Mouse (Mus musculus) MEL (cell line): ENCODE results near the gene Wdfy3.

Experiments used
- BHLHE40 ChIP-seq: IDR thresholded peaks from 2 replicates; pipeline ENCODE4 v1.6.1; 2012; ENCODE audit warnings: low read depth, mild to moderate bottlenecking, inconsistent platforms, low read length, improper control_type of control experiment, borderline replicate concordance
- CTCF ChIP-seq, 3 experiments: IDR thresholded peaks in 2 of 3; conservative IDR thresholded peaks in 1 of 3; 2 replicates each; pipeline ENCODE4 v1.5.1; 2011 to 2012; ENCODE audit warnings: low read length in 3 of 3, low read depth in 2 of 3, mild to moderate bottlenecking in 2 of 3, improper control_type of control experiment in 1 of 3, inconsistent platforms in 1 of 3, mixed read lengths in 1 of 3, moderate library complexity in 1 of 3; ENCODE audit not compliant: control insufficient read depth in 1 of 3, insufficient read depth in 1 of 3, poor library complexity in 1 of 3, severe bottlenecking in 1 of 3
- MEF2A ChIP-seq: IDR thresholded peaks from 2 replicates; pipeline ENCODE4 v1.6.1; 2014; ENCODE audit warnings: low read depth, mild to moderate bottlenecking, inconsistent platforms, low read length, improper control_type of control experiment; ENCODE audit not compliant: poor library complexity, insufficient replicate concordance, severe bottlenecking; ENCODE audit errors: extremely low read depth
- TAL1 ChIP-seq: IDR thresholded peaks from 2 replicates; pipeline ENCODE4 v1.6.1; 2012; ENCODE audit warnings: mild to moderate bottlenecking, inconsistent platforms, low read length, moderate library complexity, mixed read lengths
- TCF12 ChIP-seq: IDR thresholded peaks from 2 replicates; pipeline ENCODE4 v1.6.1; 2014; ENCODE audit warnings: low read depth, mild to moderate bottlenecking, inconsistent platforms, low read length, improper control_type of control experiment, moderate library complexity
- USF2 ChIP-seq, 2 experiments: IDR thresholded peaks; 2 replicates each; pipeline ENCODE4 v1.6.1; 2011 to 2012; ENCODE audit warnings: improper control_type of control experiment in 2 of 2, low read length in 2 of 2, borderline replicate concordance in 1 of 2, inconsistent platforms in 1 of 2, low read depth in 1 of 2, mild to moderate bottlenecking in 1 of 2; ENCODE audit not compliant: insufficient read depth in 1 of 2

- no peak for TF ChIP-seq TAL1
- no peak for TF ChIP-seq CTCF (IDR thresholded peaks at IDR 0.05 in 2 of 3, conservative IDR thresholded peaks at IDR 0.05 in 1 of 3; ENCODE audit: control insufficient read depth in 1 of 3, insufficient read depth in 1 of 3, low read depth in 2 of 3, low read length in 3 of 3, poor library complexity in 1 of 3, severe bottlenecking in 1 of 3)
- TF ChIP-seq USF2 (IDR thresholded peaks at IDR 0.05; ENCODE audit: borderline replicate concordance in 1 of 2, insufficient read depth in 1 of 2, low read depth in 1 of 2, low read length in 2 of 2) = no peak
- no peak for TF ChIP-seq MEF2A
- no peak for TF ChIP-seq TCF12
- TF ChIP-seq BHLHE40 = no peak
Measured at GRCm38 (mm10) chr5:101819844-101820243, 249.9 kb downstream of the Wdfy3 start.
